Mouse (Mus musculus) thymus, adult 2 months (tissue): Measurements from ENCODE around the gene Slc9a9.

ENCODE experiments used
- CTCF ChIP-seq: fragments of 200-500 bp; IDR thresholded peaks from 2 replicates; pipeline ENCODE4 v1.5.1; 2012; ENCODE audit warnings: mild to moderate bottlenecking, control low read depth, low read length, moderate library complexity, borderline replicate concordance; ENCODE audit not compliant: control insufficient read depth, poor library complexity, insufficient read depth; ENCODE audit errors: extremely low read depth
- POLR2A ChIP-seq: fragments of 200-500 bp; IDR thresholded peaks from 2 replicates; pipeline ENCODE4 v1.6.1; 2012; ENCODE audit warnings: mild to moderate bottlenecking, low read length, control low read depth, moderate library complexity; ENCODE audit not compliant: control insufficient read depth, poor library complexity, insufficient read depth; ENCODE audit errors: extremely low read depth

DNA sequence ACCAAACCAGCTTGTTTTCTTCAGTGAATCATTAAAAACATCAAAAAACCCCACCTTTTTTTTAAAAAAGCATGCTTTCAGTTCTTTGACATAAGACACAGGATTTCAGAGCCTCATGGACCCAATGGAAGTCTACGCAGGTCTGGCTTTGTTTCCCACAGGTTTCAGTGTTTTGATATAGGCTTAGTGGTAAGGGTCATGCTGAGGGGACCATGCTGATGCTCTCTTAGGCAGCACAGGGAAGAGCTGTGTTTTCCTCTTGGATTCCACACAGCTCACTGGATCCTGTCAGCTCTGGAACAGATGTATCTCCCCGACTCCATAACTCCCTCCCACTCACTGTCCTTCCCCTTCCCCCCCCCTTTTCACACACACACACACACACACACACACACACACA lies 597.2 kb downstream of the Slc9a9 start:
- TF ChIP-seq POLR2A (no peak), CTCF (no peak)
